Mouse (Mus musculus) forebrain, embryonic 11.5 days (tissue): Measurements from ENCODE around the gene Gipr. TPM values are rescaled to one million over a fixed set of nuclear protein-coding genes. Genes with fewer than 3 reads are reported as not detected.
"Not testable (repeated sequence)": the region's sequence is repeated elsewhere in the genome, so short reads cannot be mapped to it uniquely, and the experiment has no call there.

Experiments used
- ATAC-seq: fragments of 200-750 bp; cut with Nextera tagmentation; replicated peaks from 2 replicates; pipeline ENCODE4 v1.8.0; 2017; ENCODE audit warnings: moderate TSS enrichment; ENCODE audit not compliant: low FRiP score
- DNase-seq: peaks from one replicate; pipeline ENCODE4 v3.0.0-alpha.2; 2017; ENCODE audit warnings: low spot score
- H3K27ac ChIP-seq: fragments of 300-500 bp; sonication (generic); 2 replicates; pipeline ENCODE4 v1.5.1; 2014; ENCODE audit warnings: low read depth, low read length
- H3K27me3 ChIP-seq: fragments of 300-500 bp; sonication (generic); 2 replicates; pipeline ENCODE4 v1.6.1; 2014; ENCODE audit warnings: mild to moderate bottlenecking, low read length, mixed read lengths; ENCODE audit not compliant: control insufficient read depth, insufficient read depth
- H3K36me3 ChIP-seq: fragments of 300-500 bp; sonication (generic); 2 replicates; pipeline ENCODE4 v1.6.1; 2014; ENCODE audit warnings: mild to moderate bottlenecking, low read length, moderate library complexity, mixed read lengths; ENCODE audit not compliant: control insufficient read depth, insufficient read depth
- H3K4me1 ChIP-seq: fragments of 300-500 bp; sonication (generic); replicated peaks from 2 replicates; pipeline ENCODE4 v1.6.1; 2014; ENCODE audit warnings: low read length, mixed read lengths; ENCODE audit not compliant: control insufficient read depth, insufficient read depth
- H3K4me2 ChIP-seq: fragments of 300-500 bp; sonication (generic); 2 replicates; pipeline ENCODE4 v1.6.1; 2014; ENCODE audit warnings: low read depth, mild to moderate bottlenecking, low read length, moderate library complexity, mixed read lengths; ENCODE audit not compliant: severe bottlenecking
- H3K4me3 ChIP-seq: fragments of 300-500 bp; sonication (generic); 2 replicates; pipeline ENCODE4 v1.5.1; 2014; ENCODE audit warnings: low read depth, low read length
- H3K9ac ChIP-seq: fragments of 300-500 bp; sonication (generic); 2 replicates; pipeline ENCODE4 v1.6.1; 2014; ENCODE audit warnings: low read length
- H3K9me3 ChIP-seq: fragments of 300-500 bp; sonication (generic); 2 replicates; pipeline ENCODE4 v1.6.1; 2016; ENCODE audit warnings: low read length, mixed read lengths; ENCODE audit not compliant: control insufficient read depth
- WGBS: fragments of 180-500 bp; shearing (Covaris S2); extraction: QIAGEN DNeasy Blood & Tissue Kit; methylation state at CpG from one replicate; pipeline ENCODE4 v1.1.7; 2014; 5-methylcytosine and 5-hydroxymethylcytosine counted together
- polyA plus RNA-seq: library from polyadenylated mRNA; unstranded; fragments of >200 nt; fragmentation: Nextera tagmentation; extraction: Ambion mirVana; gene quantifications from 2 replicates; pipeline ENCODE4 v1.2.1, GENCODE M21; 2014

Gipr gene
- polyA plus RNA-seq, 1 experiment from 2014 or later, result 0.56 TPM

DNA sequence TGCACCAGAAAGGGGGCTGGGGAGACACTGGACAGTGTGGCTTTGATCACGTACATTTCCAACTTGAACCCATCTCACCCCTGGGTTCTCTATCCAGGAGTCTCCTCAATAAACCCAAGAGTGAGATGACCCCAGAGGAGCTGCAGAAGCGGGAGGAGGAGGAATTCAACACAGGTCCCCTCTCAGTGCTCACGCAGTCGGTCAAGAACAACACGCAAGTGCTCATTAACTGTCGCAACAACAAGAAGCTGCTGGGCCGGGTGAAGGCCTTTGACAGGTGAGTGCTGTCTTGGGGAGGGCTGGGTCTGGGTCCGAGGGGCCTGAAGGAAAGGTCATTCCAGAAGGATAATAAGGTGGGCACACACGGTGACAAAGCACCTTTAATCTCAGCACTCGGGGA lies 14.8 kb downstream of the Gipr start:
- H3K4me3 ChIP-seq, H3K27ac ChIP-seq, H3K36me3 ChIP-seq, H3K4me2 ChIP-seq, H3K27me3 ChIP-seq, H3K9me3 ChIP-seq, DNase-seq, ATAC-seq, H3K9ac ChIP-seq: not testable (repeated sequence)
- peaks cover 15% of the 10 kb centered on the region for H3K4me1 ChIP-seq
- 88% methylated on average over 10 of the region's 10 CpGs for WGBS

DNA sequence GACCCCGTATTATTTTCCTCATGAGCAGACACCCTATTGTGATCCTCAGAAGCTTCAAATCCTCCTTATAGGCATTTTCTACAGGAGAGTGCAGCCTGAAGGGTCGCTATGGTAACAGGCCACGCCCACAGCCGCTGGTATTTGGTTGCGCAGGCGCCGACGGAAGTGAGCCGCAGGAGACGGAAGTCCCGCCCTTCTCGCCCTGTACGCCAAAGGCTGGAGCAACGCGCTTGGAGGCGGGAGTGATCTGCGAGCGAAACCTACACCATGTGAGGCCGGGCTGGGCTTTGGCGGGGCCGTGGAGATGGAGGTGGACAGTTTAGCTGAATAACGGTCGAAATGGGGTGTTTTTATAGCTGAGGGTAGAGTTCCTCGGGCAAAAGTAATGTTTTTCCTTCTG lies 16.3 kb downstream of the Gipr start, which contains the start of gene Snrpd2:
Snrpd2 (plus strand) TSS at position 97 of the 400 bp plus-strand sequence.
- no peaks in the 10 kb centered on the region for H3K27me3 ChIP-seq
- H3K4me2 ChIP-seq, result peak within 1 kb of the TSS; percentile 92
- WGBS, result under 1% methylated on average over 24 of the region's 24 CpGs
- peak within 1 kb of the TSS; percentile 66 for H3K9ac ChIP-seq
- no peaks in the 10 kb centered on the region; the same call in 1 of the 2 replicates for H3K36me3 ChIP-seq
- no peaks in the 10 kb centered on the region for H3K9me3 ChIP-seq
- peaks cover 15% of the 10 kb centered on the region for H3K4me1 ChIP-seq
- DNase-seq, result peak; percentile 97
- H3K4me3 ChIP-seq, result peak within 1 kb of the TSS; percentile 52
- peak within 1 kb of the TSS; percentile 76; the same call in 1 of the 2 replicates for H3K27ac ChIP-seq
- ATAC-seq, result peak; percentile 93

DNA sequence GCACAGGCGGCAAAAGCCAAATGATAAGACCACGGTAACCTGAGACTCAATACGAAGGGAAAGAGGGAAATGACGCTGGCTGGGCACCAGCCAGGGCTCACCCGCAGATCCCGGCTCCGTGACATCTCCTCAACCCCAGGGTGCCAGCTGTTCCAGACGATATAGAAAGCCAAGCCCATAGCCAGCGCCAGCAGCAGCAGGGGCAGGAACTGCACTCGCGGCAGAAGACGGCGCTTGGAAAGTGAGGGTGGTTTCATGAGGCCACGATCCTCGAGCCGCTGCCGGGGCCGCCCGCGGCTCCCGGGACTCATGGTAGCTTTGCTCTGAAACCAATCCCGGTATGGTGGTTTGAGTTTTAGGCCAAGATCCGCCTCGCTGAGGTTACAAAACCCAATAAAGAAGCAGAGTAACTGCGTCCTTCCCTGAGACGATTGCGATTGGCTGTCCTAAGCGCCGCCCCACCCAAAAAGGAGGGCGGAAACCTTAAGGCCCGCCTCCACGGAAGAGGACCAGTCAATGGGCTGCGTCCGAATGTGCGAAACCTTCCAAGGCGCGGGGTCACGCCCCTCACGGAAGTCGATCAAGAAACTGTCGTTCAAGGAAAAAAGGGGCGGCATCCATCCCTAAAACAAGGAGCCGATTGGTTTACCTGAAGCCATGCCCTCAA lies 16.9 kb downstream of the Gipr start, which contains the start of gene Qpctl:
Qpctl (minus strand) TSS at position 417 of the 667 bp plus-strand sequence.
- DNase-seq, result peak; percentile 97
- Histone ChIP-seq H3K9ac (peak within 1 kb of the TSS; percentile 66), H3K27ac (peak within 1 kb of the TSS; percentile 76; the same call in 1 of the 2 replicates), H3K4me1 (peaks cover 15% of the 10 kb centered on the region), H3K4me3 (peak within 1 kb of the TSS; percentile 52), H3K36me3 (no peaks in the 10 kb centered on the region; the same call in 1 of the 2 replicates), H3K27me3 (no peaks in the 10 kb centered on the region), H3K4me2 (peak within 1 kb of the TSS; percentile 92), H3K9me3 (no peaks in the 10 kb centered on the region)
- ATAC-seq, result peak; percentile 98
- WGBS, result under 1% methylated on average over 43 of the region's 43 CpGs

DNA sequence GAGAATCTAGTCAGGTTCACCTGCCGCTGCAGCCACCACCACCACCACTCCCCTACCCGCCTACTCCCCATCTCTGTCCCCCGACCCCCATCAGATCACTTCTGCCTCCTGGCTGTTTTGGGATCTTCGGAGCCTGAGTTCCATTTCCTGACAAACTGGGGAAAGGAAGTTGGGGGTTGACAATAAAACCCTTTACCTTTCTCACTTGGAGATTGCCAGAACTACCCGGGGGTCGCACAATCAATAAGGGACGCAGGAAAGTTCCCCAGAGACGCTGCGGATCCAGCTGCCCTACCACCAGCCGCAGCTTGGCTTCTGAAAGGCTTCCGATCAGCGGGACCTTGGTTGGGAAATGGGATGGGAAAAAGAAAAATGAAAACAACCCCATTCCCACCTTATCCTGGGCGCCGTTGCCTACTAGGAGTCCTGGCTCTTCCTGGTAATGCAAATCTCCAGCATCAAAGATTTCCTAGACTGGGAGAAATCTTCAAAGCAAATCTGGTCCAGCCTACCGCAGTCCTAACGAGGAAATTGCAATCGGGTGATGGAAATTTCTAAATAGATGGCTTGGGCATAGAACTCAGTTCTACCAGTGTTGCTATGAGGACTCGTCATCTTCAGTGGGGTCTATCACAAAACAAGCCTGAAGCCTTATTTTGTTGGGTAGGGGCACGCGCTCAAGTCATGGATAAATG lies 17.6 kb downstream of the Gipr start:
- 19% methylated on average over 20 of the region's 20 CpGs for WGBS
- Histone ChIP-seq H3K4me3 (peak overlapping the region; percentile 52), H3K4me1 (peaks cover 15% of the 10 kb centered on the region), H3K36me3 (no peaks in the 10 kb centered on the region; the same call in 1 of the 2 replicates), H3K9ac (peak overlapping the region; percentile 66), H3K27me3 (no peaks in the 10 kb centered on the region), H3K4me2 (peak overlapping the region; percentile 92), H3K9me3 (no peaks in the 10 kb centered on the region), H3K27ac (no peak overlapping the region)
- DNase-seq (peak; percentile 49), ATAC-seq (no peak)

DNA sequence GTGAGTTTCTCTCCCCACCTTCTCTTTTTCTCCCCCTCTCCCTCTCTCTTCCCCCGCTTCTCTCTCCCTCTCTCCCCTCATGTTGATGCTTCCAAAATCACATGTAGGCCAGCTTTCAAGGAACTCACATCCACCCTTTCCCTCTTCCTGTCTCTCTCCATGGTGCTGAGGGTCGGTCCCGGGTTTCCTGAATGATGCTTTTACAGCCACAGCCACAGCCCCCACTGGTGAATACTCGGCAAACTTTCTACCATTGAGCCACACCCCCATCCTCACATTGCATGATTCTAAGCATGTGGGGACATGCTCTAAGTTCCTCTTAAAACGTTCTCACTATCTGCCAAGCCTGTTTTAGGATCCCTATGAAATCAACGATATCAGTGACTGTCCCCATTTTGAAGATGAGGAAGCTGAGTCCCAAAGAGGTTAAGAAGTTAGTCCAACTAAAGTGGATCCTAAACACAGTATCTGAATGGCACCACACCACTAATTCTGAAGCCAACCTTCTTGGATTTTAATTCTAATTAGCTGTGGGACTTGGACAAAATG lies 18.4 kb downstream of the Gipr start:
- ATAC-seq, result no peak
- Histone ChIP-seq H3K27me3 (no peaks in the 10 kb centered on the region), H3K9ac (no peak overlapping the region; the same call in 1 of the 2 replicates), H3K4me3 (no peak overlapping the region), H3K9me3 (no peaks in the 10 kb centered on the region), H3K4me2 (peak overlapping the region; percentile 92; the same call in 1 of the 2 replicates), H3K27ac (no peak overlapping the region), H3K36me3 (no peaks in the 10 kb centered on the region; the same call in 1 of the 2 replicates), H3K4me1 (peaks cover 15% of the 10 kb centered on the region)
- WGBS, result 60% methylated on average over 6 of the region's 6 CpGs
- DNase-seq, result peak; percentile 45

DNA sequence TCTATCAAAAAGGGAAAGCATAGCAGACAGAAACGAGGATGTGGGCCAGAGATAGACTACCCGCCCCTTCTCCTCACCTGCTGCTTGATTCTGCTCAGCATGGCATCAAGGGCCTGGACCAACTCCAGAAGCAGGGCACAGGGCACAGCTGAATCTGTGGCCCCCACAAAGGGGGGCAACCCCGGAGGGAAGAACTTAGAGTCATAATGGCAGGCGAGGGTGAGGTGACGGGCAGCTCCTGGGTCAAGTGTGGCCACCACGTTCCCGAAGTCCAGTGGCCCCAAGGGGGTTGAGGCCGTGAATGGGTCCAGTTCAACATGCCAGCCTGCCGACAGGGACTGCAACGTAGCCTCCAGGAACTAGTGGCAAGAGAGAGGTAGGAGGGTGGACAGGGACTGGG lies 19.1 kb downstream of the Gipr start:
- H3K27ac ChIP-seq, result no peak overlapping the region
- H3K4me1 ChIP-seq, result peaks cover 15% of the 10 kb centered on the region
- no peak overlapping the region for H3K4me3 ChIP-seq
- H3K4me2 ChIP-seq, result no peak overlapping the region
- no peak overlapping the region for H3K9ac ChIP-seq
- WGBS, result 90% methylated on average over 10 of the region's 10 CpGs
- ATAC-seq (no peak), DNase-seq (no peak)
- H3K36me3 ChIP-seq, result no peaks in the 10 kb centered on the region; the same call in 1 of the 2 replicates
- H3K9me3 ChIP-seq, result no peaks in the 10 kb centered on the region
- no peaks in the 10 kb centered on the region for H3K27me3 ChIP-seq

DNA sequence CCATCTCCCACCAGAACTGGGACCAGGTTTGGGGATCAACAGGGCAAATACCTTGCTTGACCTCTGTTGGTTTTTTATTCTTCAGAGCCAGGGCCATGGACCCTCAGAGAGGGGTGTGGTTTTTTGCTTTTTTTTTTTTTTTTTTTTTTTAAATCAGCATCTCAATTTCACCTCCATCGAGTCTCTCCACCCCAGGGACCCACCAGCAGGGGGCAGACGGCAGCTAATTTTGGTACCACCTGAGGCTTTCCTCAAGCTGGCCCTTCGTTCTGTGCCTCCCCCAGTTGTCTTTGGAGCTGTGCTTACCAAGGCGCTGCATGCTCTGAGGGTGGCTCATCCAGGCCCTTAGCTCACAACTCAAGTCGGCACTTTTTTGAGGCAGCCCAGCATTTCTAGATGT lies 28.5 kb downstream of the Gipr start:
- ATAC-seq (no peak), DNase-seq (peak; percentile 74)
- Histone ChIP-seq H3K36me3 (peaks cover 27% of the 10 kb centered on the region; the same call in 1 of the 2 replicates), H3K9ac (no peak overlapping the region), H3K27me3 (no peaks in the 10 kb centered on the region), H3K4me3 (no peak overlapping the region), H3K27ac (no peak overlapping the region), H3K4me1 (no peaks in the 10 kb centered on the region), H3K9me3 (no peaks in the 10 kb centered on the region), H3K4me2 (no peak overlapping the region)
- 49% methylated on average over 5 of the region's 5 CpGs for WGBS

DNA sequence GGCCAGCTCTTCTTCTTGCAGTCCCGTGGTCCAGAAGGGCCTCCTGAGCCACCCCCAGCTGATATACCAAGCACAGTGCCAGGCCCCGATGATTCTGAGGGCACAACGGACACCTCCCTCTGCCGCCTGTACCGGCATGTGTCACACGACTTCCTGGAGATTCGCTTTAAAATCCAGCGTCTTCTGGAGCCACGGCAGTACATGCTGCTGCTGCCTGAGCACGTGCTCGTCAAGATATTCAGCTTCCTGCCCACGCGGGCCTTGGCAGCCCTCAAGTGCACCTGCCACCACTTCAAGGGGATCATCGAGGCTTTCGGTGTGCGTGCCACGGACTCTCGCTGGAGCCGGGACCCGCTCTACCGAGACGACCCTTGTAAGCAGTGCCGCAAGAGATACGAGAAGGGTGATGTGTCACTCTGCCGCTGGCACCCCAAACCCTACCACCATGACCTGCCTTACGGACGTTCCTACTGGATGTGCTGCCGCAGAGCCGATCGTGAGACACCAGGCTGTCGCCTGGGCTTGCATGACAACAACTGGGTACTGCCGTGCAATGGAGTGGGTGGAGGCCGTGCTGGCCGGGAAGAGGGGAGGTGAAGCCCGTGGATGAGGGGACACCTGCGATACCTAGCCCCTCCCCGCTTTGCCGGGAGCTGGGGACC lies 29.1 kb downstream of the Gipr start:
- Histone ChIP-seq H3K36me3 (peaks cover 27% of the 10 kb centered on the region; the same call in 1 of the 2 replicates), H3K4me3 (no peak overlapping the region), H3K9me3 (no peaks in the 10 kb centered on the region), H3K27me3 (no peaks in the 10 kb centered on the region), H3K9ac (no peak overlapping the region), H3K27ac (no peak overlapping the region), H3K4me1 (peaks cover 2% of the 10 kb centered on the region; the same call in 1 of the 2 replicates), H3K4me2 (no peak overlapping the region)
- WGBS, result 93% methylated on average over 38 of the region's 38 CpGs
- no peak for ATAC-seq
- DNase-seq, result no peak
